Mouse (Mus musculus) brown adipose tissue, adult 24 weeks (tissue): ENCODE data around the gene Cabp4. TPM values are rescaled to one million over a fixed set of nuclear protein-coding genes. Genes with fewer than 3 reads are reported as not detected.

ENCODE experiments used
- H3K27ac ChIP-seq: fragments of 200-500 bp; replicated peaks from 2 replicates; pipeline ENCODE4 v1.5.1; 2012; ENCODE audit warnings: low read depth, mild to moderate bottlenecking, low read length
- H3K4me1 ChIP-seq: fragments of 200-500 bp; 2 replicates; pipeline ENCODE4 v1.6.1; 2012; ENCODE audit warnings: low read length, mixed read lengths; ENCODE audit not compliant: control insufficient read depth, insufficient read depth, insufficient read length
- H3K4me3 ChIP-seq: fragments of 200-500 bp; 2 replicates; pipeline ENCODE4 v1.5.1; 2012; ENCODE audit warnings: low read depth, mild to moderate bottlenecking, low read length, moderate library complexity; ENCODE audit not compliant: insufficient read depth
- polyA plus RNA-seq: library from polyadenylated mRNA; stranded (reverse); fragments of >200 nt; gene quantifications from 2 replicates; pipeline ENCODE4 v1.2.4, GENCODE M21; 2012; ENCODE audit not compliant: missing spikeins, insufficient read depth, insufficient read length

The Cabp4 gene
- polyA plus RNA-seq, 1 experiment: not detected

GRCm38 (mm10) chr19:4114551-4114950 lies 29.3 kb downstream of the Cabp4 start:
- H3K4me1 ChIP-seq: peaks cover 12% of the 10 kb centered on the region
- H3K27ac ChIP-seq: no peak overlapping the region
- H3K4me3 ChIP-seq: no peak overlapping the region

- no peak overlapping the region; the same call in 1 of the 2 replicates for H3K4me3 ChIP-seq
- peaks cover 12% of the 10 kb centered on the region for H3K4me1 ChIP-seq
- H3K27ac ChIP-seq: peak overlapping the region; percentile 74
Measured at GRCm38 (mm10) chr19:4113806-4114230, 30.0 kb downstream of the Cabp4 start.

- H3K4me1 ChIP-seq: peaks cover 12% of the 10 kb centered on the region
- peak overlapping the region; percentile 74 for H3K27ac ChIP-seq
- H3K4me3 ChIP-seq: no peak overlapping the region; the same call in 1 of the 2 replicates
Measured at GRCm38 (mm10) chr19:4113186-4113805, 30.5 kb downstream of the Cabp4 start.

- H3K4me1 ChIP-seq: peaks cover 12% of the 10 kb centered on the region
- no peak overlapping the region for H3K4me3 ChIP-seq
- H3K27ac ChIP-seq: peak overlapping the region; percentile 74; the same call in 1 of the 2 replicates
Measured at GRCm38 (mm10) chr19:4112063-4112960, 31.5 kb downstream of the Cabp4 start.

- no peak overlapping the region for H3K27ac ChIP-seq
- peaks cover 7% of the 10 kb centered on the region for H3K4me1 ChIP-seq
- H3K4me3 ChIP-seq: no peak overlapping the region
Measured at GRCm38 (mm10) chr19:4108535-4108934, 35.3 kb downstream of the Cabp4 start.

GRCm38 (mm10) chr19:4106654-4107053 lies 37.2 kb downstream of the Cabp4 start:
- Histone ChIP-seq H3K4me3 (no peak overlapping the region), H3K4me1 (no peaks in the 10 kb centered on the region), H3K27ac (no peak overlapping the region)

GRCm38 (mm10) chr19:4104675-4105194 lies 39.1 kb downstream of the Cabp4 start:
- Histone ChIP-seq H3K4me3 (no peak overlapping the region), H3K27ac (no peak overlapping the region), H3K4me1 (peaks cover 6% of the 10 kb centered on the region)

- H3K27ac ChIP-seq: no peak overlapping the region
- peaks cover 6% of the 10 kb centered on the region for H3K4me1 ChIP-seq
- no peak overlapping the region for H3K4me3 ChIP-seq
Measured at GRCm38 (mm10) chr19:4103792-4104191, 40.0 kb downstream of the Cabp4 start.

- Histone ChIP-seq H3K4me3 (no peak overlapping the region), H3K27ac (no peak overlapping the region), H3K4me1 (peaks cover 6% of the 10 kb centered on the region)
Measured at GRCm38 (mm10) chr19:4103294-4103693, 40.5 kb downstream of the Cabp4 start.

GRCm38 (mm10) chr19:4102626-4103025 lies 41.2 kb downstream of the Cabp4 start:
- H3K4me1 ChIP-seq: peaks cover 6% of the 10 kb centered on the region
- no peak overlapping the region for H3K4me3 ChIP-seq
- no peak overlapping the region for H3K27ac ChIP-seq

- Histone ChIP-seq H3K4me1 (peaks cover 6% of the 10 kb centered on the region), H3K27ac (no peak overlapping the region)
Measured at GRCm38 (mm10) chr19:4102049-4102448, 41.8 kb downstream of the Cabp4 start.

GRCm38 (mm10) chr19:4101466-4101865 lies 42.4 kb downstream of the Cabp4 start:
- Histone ChIP-seq H3K27ac (no peak overlapping the region), H3K4me1 (peaks cover 6% of the 10 kb centered on the region), H3K4me3 (peak overlapping the region; percentile 87; the same call in 1 of the 2 replicates)

More at GRCm38 (mm10) chr19:4102049-4102448, 41.8 kb downstream of the Cabp4 start:
- no peak overlapping the region for H3K4me3 ChIP-seq

GRCm38 (mm10) chr19:4100718-4101261 lies 43.0 kb downstream of the Cabp4 start:
- Histone ChIP-seq H3K27ac (no peak overlapping the region), H3K4me1 (peaks cover 9% of the 10 kb centered on the region), H3K4me3 (peak overlapping the region; percentile 87)

GRCm38 (mm10) chr19:4099837-4100717 lies 43.8 kb downstream of the Cabp4 start, which contains the start of gene Pitpnm1:
Gene Pitpnm1 (plus strand): TSS chr19:4099998.
- Histone ChIP-seq H3K4me1 (peaks cover 9% of the 10 kb centered on the region), H3K27ac (peak within 1 kb of the TSS; percentile 70), H3K4me3 (peak within 1 kb of the TSS; percentile 87)
